Mouse (Mus musculus) intestine, postnatal 0 days (tissue): ENCODE results near the gene Ddb2. TPM values are rescaled to one million over a fixed set of nuclear protein-coding genes. Genes with fewer than 3 reads are reported as not detected.

Experiments used
- ATAC-seq: fragments of 200-750 bp; cut with Nextera tagmentation; 2 replicates; pipeline ENCODE4 v1.8.0; 2017; ENCODE audit warnings: mild to moderate bottlenecking, moderate TSS enrichment, moderate library complexity
- H3K27ac ChIP-seq: fragments of 300-500 bp; sonication (generic); 2 replicates; pipeline ENCODE4 v1.5.1; 2014; ENCODE audit warnings: mild to moderate bottlenecking, low read depth, low read length, moderate library complexity
- H3K27me3 ChIP-seq: fragments of 300-500 bp; sonication (generic); replicated peaks from 2 replicates; pipeline ENCODE4 v1.6.1; 2014; ENCODE audit warnings: low read length, mixed read lengths; ENCODE audit not compliant: control insufficient read depth, insufficient read depth
- H3K36me3 ChIP-seq: fragments of 300-500 bp; sonication (generic); 2 replicates; pipeline ENCODE4 v1.6.1; 2014; ENCODE audit warnings: mild to moderate bottlenecking, moderate library complexity; ENCODE audit not compliant: control insufficient read depth, insufficient read depth
- H3K4me1 ChIP-seq: fragments of 300-500 bp; sonication (generic); replicated peaks from 2 replicates; pipeline ENCODE4 v1.6.1; 2014; ENCODE audit warnings: antibody characterized with exemption, low read length, mixed read lengths; ENCODE audit not compliant: control insufficient read depth, insufficient read depth
- H3K4me2 ChIP-seq: fragments of 300-500 bp; sonication (generic); replicated peaks from 2 replicates; pipeline ENCODE4 v1.6.1; 2014; ENCODE audit warnings: low read depth, mild to moderate bottlenecking, moderate library complexity
- H3K4me3 ChIP-seq: fragments of 300-500 bp; sonication (generic); 2 replicates; pipeline ENCODE4 v1.5.1; 2014; ENCODE audit warnings: low read depth, low read length
- H3K9ac ChIP-seq: fragments of 300-500 bp; sonication (generic); 2 replicates; pipeline ENCODE4 v1.6.1; 2014; ENCODE audit warnings: mild to moderate bottlenecking, low read depth, low read length
- H3K9me3 ChIP-seq: fragments of 300-500 bp; sonication (generic); 2 replicates; pipeline ENCODE4 v1.6.1; 2016; ENCODE audit warnings: mixed run types; ENCODE audit not compliant: control insufficient read depth
- CTCF ChIP-seq: sonication (generic); IDR thresholded peaks from 2 replicates; pipeline ENCODE4 v1.5.1; 2016; ENCODE audit warnings: low read depth, mild to moderate bottlenecking, control low read depth, antibody characterized with exemption, moderate library complexity
- WGBS: fragments of 180-500 bp; shearing (Covaris S2); extraction: QIAGEN DNeasy Blood & Tissue Kit; methylation state at CpG from one replicate; pipeline ENCODE4 v1.1.7; 2014; 5-methylcytosine and 5-hydroxymethylcytosine counted together
- polyA plus RNA-seq: library from polyadenylated mRNA; unstranded; fragments of >200 nt; fragmentation: Nextera tagmentation; extraction: Ambion mirVana; gene quantifications from 2 replicates; pipeline ENCODE4 v1.2.1, GENCODE M21; 2015

The Ddb2 gene
- polyA plus RNA-seq, 1 experiment from 2014 or later, result 4.4 TPM

DNA sequence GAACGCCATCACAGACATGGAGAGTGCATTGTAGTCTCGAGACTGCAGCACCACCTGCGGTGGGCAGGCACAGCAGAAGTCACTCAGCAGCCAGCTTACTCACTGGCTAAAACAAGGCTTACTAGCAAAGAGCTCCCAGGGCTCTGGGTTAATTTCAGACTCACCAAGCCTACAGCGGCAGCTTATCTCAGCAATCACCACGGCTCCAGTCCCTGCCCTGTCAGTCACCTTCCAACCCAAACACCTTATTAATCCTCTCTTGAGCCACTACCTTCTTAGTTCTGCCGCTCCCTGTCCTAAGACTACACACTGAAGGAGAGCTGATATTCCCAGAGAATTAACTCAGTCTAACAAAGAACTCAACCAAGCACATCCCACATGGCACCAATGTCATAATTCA is 60.5 kb downstream of the Ddb2 start:
- WGBS, result 58% methylated on average over 6 of the region's 6 CpGs
- Histone ChIP-seq H3K27ac (no peak overlapping the region), H3K27me3 (no peaks in the 10 kb centered on the region), H3K9me3 (no peaks in the 10 kb centered on the region), H3K4me2 (no peak overlapping the region), H3K4me1 (no peaks in the 10 kb centered on the region), H3K4me3 (no peak overlapping the region), H3K9ac (no peak overlapping the region), H3K36me3 (peaks cover 44% of the 10 kb centered on the region)
- TF ChIP-seq CTCF, result no peak
- no peak for ATAC-seq

DNA sequence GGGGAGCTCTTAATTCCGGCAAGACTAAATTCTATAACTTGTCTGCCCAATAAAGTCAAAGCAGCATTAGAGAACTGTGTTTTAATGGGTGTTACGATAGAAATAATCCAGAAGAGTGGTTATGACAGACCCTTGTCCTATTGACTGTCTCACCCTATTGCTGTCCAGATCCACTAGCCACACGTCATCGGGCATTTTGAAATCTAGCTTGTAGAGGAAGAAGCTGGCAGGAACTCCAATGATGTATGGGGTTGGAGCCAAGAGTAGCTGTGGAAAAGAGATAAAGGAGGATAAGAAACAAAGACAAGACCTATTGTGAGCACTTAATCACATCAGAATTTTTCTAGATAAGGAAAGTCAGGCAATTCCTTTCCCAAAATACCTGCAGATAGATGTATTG is 61.3 kb downstream of the Ddb2 start:
- 92% methylated on average over 4 of the region's 4 CpGs for WGBS
- no peak for TF ChIP-seq CTCF
- Histone ChIP-seq H3K4me2 (no peak overlapping the region), H3K27ac (no peak overlapping the region), H3K4me1 (no peaks in the 10 kb centered on the region), H3K4me3 (no peak overlapping the region), H3K27me3 (no peaks in the 10 kb centered on the region), H3K9ac (no peak overlapping the region), H3K9me3 (no peaks in the 10 kb centered on the region), H3K36me3 (peaks cover 44% of the 10 kb centered on the region)
- no peak for ATAC-seq

DNA sequence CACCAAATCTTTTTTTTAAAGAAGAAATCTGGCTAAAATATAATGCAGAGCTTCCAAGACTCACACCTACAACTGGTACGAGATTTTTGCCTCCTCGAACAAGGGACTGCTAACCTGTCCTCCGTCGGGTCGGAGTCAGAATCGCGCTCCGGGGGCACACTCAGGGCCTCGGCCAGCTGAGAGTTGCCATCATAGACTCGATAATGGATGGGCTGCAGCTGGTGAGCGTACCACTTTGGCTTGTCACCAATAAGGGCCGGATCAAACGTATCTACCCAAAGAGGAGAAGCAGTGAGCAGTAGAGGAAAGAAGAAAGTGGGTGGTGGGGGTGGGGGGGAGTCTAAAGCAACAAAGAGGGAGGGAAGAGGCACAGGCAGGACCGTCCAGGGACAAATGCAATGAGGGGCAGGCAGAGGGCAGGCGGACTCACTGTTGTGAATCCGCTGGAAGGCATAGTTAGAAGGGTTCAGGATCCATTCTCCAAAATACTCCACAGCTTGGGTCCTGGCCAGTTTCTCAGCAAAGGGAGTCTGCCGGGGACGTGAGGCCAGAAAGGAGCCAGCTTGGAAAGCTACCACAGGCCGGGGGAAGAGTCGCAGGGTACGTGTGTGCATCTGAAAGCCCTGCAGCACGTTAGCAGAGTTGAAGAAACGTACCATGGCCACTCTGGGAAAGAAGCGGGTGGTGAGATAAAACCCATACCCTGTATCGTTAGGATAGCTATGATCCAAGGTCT is 67.0 kb downstream of the Ddb2 start:
- TF ChIP-seq CTCF, result no peak
- Histone ChIP-seq H3K4me1 (no peaks in the 10 kb centered on the region), H3K9ac (no peak overlapping the region), H3K4me3 (no peak overlapping the region), H3K36me3 (peaks cover 59% of the 10 kb centered on the region), H3K27ac (no peak overlapping the region), H3K27me3 (no peaks in the 10 kb centered on the region), H3K4me2 (no peak overlapping the region), H3K9me3 (no peaks in the 10 kb centered on the region)
- no peak for ATAC-seq
- 88% methylated on average over 25 of the region's 25 CpGs for WGBS

DNA sequence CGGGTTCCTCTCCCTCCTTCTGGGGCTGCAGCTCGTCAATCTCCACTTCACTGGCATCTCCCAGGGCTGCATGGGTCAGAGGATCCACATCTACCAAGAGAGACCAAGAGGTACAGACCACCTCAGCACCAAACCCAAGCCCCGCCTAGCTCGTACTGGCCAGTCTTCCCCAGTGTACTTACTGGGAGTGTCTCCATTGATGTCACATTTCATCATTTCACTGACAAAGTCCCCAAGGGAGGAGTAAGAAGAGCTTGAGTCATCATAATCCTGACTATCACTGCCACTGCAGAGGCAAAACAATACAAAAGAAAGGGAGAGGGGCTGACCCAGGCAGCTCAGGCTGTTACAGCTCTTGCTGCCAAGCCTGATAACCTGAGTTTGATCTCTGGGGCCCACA is 69.2 kb downstream of the Ddb2 start:
- Histone ChIP-seq H3K27ac (no peak overlapping the region), H3K4me3 (no peak overlapping the region), H3K4me1 (no peaks in the 10 kb centered on the region), H3K4me2 (no peak overlapping the region), H3K9ac (no peak overlapping the region), H3K9me3 (no peaks in the 10 kb centered on the region), H3K36me3 (peaks cover 64% of the 10 kb centered on the region), H3K27me3 (no peaks in the 10 kb centered on the region)
- TF ChIP-seq CTCF, result no peak
- WGBS, result 64% methylated on average over 4 of the region's 4 CpGs
- no peak for ATAC-seq

DNA sequence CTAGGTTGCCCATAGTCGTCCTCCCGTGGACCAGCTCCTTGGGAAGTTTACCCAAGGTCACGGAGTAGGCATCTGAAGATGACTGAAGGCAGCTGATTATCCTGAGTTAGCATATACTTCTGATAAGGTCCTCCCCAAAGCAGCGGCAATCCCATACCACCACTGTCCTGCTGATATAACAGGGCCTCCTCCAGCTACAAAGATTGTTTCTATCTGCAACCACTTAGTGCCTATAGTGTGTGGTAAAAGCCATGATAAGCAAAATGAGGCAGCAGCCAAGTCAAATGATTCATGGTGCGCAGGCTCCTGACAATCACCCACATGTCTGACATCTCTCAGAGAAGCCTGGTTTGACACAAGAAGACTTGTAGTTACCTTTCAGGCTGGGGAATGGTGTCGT is 71.8 kb downstream of the Ddb2 start:
- no peak overlapping the region for H3K27ac ChIP-seq
- no peaks in the 10 kb centered on the region for H3K9me3 ChIP-seq
- WGBS, result 83% methylated on average over 6 of the region's 6 CpGs
- H3K27me3 ChIP-seq, result no peaks in the 10 kb centered on the region
- no peak overlapping the region for H3K9ac ChIP-seq
- H3K4me1 ChIP-seq, result no peaks in the 10 kb centered on the region
- no peak for TF ChIP-seq CTCF
- peaks cover 71% of the 10 kb centered on the region for H3K36me3 ChIP-seq
- no peak for ATAC-seq
- H3K4me3 ChIP-seq, result no peak overlapping the region
- H3K4me2 ChIP-seq, result no peak overlapping the region

DNA sequence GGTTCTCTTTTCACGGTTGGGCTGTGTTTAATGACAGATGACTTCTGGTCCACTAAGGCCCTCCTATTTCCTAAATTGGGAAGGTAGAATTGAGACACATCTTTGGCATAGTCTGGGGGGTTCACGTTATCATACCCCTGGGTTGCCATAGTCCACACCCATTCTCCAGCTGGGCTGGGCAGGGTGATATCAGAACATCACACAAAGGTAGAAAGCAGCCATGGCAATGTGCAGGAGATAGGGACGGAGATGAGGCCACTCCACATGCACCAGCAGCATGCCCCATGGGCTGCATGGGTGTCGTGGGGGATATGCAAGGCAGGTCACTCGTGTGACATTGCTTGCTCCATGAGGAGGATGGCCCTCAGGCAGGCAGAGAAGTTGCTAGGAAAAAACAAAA is 73.2 kb downstream of the Ddb2 start:
- Histone ChIP-seq H3K36me3 (peaks cover 68% of the 10 kb centered on the region), H3K4me2 (no peak overlapping the region), H3K4me1 (no peaks in the 10 kb centered on the region), H3K4me3 (no peak overlapping the region), H3K27me3 (no peaks in the 10 kb centered on the region), H3K9ac (no peak overlapping the region), H3K27ac (no peak overlapping the region; the same call in 1 of the 2 replicates), H3K9me3 (no peaks in the 10 kb centered on the region)
- ATAC-seq, result no peak
- no peak for TF ChIP-seq CTCF
- 75% methylated on average over 5 of the region's 5 CpGs for WGBS
